Mouse (Mus musculus) left cerebral cortex, adult 9 months (tissue): ENCODE data around the gene Inca1.

Experiments used
- DNase-seq, 2 experiments: peaks; one replicate each; pipeline ENCODE4 v3.0.0; 2022; ENCODE audit warnings: low spot score in 2 of 2

Gene Inca1

DNA sequence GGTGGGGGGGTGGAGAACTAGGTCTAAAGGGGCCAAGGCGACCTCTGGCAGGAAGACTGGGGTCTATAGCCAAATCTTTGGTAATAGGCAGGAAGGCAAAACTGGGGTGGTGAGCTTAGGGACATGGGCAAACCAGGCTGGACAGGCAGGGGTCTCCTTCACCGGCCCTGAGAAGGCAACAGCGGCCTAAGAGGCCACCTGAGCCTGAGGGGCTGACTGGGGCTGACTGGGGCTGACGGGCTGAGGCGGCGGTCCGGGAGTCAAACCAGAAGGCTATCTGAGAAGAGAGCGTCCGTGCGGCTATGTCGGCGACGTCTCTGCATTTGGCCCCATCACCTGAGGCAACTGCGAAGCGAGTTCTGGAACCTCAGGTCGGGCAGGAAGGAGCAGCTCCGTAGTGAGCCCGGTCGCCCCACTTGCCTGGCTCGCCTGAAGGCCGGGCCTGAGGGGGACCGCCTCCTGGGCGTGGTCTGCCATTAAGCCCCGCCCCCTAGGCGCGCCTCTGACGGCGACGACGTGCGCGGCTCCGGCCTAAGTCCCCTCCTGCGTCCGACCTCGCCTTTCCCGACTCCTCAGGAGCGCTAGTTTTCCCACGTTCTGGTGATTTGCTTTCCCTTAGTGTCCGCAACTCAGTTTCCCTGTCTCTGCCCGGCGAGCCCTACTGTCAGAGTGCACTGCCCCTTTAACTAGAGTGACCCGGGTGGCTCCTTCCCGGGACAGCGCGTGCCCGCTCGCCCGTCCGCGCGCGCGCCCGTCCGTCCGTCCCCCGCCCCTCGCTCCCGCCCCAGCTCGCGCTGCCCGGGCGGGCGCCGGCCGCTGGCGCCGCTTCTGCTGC lies at the start of gene Inca1, which contains the start of gene Kif1c:
Gene Inca1 (minus strand): TSS at position 434 of the 835 bp plus-strand sequence.
Gene Kif1c (plus strand): TSS at position 827 of the 835 bp plus-strand sequence.
- peak; percentile 78 to 94 for DNase-seq

DNA sequence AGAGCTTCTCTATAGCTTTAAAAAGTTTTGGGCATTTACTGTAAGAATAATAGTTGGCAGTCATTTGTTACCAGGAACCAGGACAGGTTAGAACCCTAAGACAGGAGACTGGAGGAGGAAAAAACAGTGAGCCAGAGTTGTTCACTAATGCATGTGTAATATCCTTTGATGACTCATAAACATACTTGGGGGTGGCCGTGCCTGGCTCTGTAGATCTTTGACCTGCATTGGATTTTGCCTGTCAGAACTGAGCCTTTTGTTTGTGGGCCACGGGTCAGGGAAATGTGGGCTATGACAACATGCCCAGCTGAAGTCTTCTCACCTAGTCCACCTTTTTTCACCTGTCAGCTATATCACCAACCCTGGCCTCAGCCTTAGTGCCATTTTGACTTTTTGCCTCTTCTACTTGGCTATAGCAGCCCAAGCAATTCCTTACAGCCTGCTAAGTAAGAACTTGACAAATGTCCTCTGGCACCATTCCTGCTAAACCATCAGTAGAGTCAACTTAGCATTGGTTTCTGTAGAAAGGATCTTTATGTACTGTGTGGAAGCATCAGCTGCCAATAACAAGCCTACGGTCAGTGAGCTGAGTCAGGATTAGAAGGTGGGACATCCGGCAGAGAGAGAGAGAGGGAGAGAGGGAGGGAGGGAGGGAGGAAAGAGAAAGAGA lies 48.1 kb upstream of the Inca1 start:
- no peak for DNase-seq

DNA sequence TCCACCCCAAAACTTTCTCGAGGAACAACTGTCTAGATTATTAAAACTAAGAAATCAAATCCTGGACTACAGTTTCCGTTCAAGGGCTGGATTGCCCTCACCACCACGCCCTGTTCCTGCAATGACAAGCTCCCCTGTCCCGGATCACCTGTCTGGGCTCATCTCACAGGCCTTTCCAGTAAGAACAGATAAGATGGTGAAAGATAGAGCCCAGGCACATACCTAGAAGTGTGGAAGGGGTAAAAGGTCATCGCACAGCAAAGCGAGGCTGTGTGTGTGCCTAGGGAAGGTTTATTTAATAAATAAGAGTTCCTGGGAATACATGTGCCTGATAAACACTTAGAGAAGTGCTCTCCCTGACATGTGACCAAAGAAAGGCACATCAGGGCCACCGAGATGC lies 45.7 kb upstream of the Inca1 start:
- no peak for DNase-seq

DNA sequence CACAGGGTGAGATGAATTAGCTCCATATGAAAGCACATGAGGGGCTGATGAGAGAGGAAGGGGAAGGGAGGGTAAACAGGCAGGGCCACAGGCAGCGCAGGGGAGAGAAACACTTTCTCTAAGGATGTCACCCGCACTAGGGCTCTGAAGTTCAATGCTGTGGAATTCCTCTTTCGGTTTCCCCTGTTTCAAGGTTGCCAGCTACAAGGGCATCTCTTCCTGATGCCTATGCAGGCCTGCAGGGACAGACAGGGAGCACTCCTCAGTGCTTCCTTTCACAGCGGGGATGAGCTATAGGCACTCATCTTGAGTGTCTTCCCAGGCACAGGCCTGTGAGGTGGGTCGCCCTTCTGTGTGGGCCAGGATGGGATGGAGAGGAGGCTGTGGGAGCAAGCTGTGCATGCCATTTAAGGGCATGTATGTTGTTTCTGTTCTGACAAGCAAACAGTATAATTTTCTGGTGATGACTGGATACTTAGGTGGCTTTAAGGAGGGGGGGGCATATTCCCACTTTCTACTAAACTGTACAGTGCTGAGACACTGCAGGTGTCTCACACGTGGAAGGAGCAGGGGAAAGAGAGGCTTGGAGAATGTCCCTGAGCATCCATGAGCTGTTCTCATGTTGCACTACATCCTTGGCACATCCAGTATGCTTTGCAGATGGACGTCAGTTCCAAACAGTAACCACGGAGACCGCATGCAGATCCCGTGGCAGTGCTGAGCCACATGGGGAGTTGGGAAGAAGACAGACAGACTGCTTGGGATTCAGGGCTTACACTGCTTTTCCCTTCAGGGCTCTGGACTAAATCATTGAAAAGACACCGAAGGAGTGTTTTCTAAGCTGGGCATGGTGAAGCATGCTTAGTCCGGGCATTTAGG lies 42.9 kb upstream of the Inca1 start:
- DNase-seq, result no peak

DNA sequence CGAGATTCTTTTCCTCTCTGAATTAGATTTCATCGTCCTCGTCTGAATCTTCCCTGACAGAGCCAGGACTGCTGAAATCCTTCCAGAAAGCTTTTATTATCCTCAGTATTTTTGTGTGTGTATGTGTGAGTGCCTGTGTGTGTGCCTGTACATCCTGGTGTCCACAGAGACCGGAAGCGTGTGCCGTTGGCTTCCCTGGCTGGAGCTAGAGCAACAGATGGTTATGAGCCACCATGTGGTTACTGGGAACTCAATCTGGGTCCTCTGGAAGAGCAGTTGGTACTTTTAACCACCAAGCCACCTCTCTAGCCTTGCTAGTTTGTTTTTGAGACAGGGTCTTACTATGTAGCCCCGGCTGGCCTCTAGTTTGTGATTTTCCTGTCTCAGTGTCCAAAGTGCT lies 42.2 kb upstream of the Inca1 start:
- no peak for DNase-seq

DNA sequence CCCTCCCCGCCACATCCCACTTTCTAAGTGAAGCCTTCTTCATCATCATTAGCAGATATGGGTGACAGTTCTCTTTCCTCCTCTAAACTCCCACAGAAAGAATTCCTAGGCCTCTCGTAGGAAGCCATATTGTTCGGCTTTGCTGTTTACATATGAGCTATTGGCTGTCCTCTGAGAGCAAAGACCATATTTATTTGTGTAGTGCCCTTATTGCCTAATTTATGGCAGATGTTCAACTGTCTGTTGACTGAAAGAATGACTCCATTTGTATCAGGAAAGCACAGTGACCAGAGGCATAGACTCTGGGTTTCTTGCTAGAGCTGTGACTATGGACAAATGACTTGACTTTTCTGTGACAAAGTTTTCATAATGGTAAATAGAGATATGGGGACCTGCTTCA lies 41.6 kb upstream of the Inca1 start:
- DNase-seq, result no peak

DNA sequence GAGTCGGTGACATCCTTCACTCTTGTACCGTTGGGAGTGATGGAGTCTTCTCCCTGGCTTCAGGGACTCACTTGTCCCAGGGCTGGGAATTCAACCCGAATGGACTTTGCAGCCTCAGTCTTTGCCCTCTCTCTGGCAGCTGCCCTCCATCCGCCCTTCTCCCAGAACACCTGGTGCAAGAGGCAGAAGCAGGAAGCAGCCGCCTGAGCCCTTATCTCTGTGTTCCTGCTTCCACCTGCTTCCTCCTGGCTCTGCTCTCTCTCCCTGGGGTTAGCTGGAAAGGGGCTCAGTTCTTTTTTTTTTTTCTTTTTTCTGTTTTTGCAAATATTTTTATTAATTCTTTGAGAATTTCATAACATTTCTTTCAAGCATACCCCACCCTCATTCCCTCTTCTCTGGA lies 37.8 kb upstream of the Inca1 start:
- DNase-seq, result no peak

DNA sequence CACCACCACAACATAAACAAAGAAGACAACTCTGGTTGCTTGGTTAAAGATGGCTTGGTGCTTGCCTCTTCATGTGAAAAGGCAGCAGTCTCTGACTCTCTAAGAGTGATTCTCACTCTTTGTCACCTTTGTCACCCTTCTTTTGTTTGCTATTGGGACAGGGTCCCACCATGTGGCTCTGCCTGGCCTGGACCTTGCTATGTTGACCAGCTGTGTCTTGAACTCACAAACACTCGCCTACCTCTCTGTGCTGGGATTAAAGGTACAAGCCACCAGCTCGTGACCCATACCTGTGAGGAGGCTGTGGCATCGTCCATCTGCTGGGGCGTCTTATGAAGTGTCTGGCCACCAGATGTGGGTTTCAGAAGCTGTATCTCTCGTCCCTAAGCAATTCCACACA lies 33.3 kb upstream of the Inca1 start:
- no peak for DNase-seq

DNA sequence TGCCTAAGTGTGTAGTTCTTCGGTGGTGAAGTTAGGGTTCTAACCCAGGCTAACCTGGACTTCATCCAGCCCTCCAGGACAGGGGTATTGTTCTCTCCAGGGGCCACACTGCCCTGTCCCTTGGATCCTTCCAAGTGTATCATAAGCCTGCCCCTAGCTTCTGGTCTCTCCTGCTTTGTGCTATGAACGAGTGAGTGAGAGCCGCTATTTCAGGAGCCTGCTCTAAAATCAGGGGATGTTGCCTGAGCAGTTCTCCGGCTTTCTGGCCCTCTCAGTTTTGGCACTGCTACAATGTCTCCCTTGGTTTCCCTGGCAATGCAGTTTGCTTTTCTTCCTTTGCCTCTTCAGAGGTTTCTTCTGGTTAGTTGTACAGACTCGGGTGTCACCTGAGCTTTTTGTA lies 31.2 kb upstream of the Inca1 start:
- peak; percentile 44 to 67 for DNase-seq

DNA sequence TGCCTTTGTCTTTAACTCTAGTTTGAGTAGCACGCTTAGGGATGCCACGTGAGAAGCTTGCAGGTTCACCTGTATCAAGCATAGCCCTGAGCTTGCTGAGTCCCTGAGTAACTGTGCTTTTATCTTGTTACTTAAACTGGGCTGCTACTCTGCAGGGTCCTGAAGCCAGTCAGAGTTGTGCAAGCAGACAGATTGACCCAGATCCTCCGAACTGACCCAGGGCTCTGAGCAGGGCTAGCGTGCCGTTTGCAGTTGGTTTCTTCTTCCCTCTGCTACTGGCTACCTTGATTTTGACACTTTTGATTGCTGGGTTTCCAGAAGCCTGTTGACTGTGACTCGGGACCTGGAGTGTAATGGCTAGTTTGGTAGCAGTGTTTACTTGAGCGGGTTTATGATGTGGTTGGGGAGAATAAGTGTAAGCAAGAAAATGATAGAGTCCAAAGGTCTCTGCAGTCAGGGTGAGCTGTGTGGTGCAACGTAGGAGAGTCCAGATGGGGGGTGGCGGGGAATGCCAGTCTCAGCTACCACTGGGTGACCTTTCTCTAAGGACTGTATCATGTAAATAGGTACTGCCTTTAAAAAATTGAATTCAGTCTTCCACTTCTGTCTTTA lies 30.6 kb upstream of the Inca1 start:
- no peak for DNase-seq

DNA sequence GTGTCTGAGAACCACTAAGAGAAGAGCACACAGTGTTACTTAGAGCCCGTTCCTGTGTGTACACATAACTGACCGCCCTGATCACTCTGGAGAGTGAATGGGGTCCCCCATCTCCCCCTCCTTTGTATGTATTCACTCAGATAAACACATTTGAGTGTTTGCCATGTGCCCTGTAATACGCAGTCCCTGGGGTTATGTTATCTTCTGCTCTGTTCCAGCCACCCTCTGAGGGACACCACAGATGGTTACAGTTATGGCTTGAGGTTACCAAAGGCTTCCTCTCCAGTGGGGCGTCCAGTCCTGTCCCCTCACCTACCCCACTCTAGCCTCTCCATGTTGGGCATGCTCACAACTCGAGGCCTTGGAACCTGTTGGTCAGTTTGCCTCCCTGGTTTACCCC lies 27.4 kb upstream of the Inca1 start:
- no peak for DNase-seq

DNA sequence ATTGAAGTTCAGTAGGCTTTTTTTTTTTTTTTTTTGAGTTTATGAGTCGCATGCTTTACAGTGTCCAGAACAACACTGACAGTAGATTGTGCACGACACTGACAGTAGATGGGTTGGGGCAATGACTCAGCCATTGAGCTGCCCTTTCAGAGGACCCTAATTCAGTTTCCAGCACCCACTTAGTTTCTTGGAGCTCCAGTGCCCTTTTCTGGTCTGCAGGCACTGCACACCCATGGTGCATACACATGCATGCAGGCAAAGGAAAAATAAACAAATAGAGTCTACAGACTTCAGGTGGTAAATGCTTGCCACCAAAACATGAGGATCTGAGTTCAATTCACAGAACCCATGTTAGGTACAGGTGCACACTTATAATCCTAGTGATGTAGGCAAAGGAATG lies 26.6 kb upstream of the Inca1 start:
- no peak for DNase-seq

DNA sequence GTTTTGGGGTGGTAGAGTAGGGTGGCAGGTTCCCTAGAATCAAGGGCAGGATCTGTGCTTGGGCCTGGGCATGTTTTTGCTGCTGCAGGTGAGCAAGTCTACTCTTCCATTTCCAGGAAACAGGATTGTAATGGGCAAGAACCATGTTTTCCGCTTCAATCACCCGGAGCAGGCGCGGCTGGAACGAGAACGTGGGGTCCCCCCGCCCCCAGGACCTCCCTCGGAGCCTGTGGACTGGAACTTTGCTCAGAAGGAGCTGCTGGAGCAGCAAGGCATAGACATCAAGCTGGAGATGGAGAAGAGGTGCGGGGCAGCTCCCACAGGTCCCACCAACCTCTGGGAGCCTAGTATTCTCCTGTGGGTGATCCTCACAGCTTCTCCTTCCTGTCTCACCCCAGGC lies 24.8 kb upstream of the Inca1 start:
- DNase-seq, result no peak

DNA sequence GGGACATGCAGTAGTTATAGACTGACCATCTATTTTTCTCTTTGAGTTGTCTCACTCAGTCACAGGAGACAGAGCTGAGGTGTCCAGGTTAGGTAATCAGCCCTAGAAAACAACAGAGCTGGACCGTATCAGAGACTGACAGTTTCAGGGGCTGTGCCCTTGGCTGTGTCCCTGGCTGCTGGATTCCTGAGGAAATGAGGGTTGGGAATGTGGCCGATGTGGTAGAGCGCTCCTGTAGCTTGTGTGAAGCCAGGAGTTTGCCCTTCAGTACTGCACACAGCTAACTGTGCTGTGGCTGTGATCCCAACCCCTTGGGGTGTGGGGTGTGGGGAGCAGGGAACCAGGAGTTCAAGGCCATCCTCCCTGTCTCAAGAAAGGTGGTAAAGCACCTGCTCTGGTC lies 21.1 kb upstream of the Inca1 start:
- DNase-seq, result no peak

DNA sequence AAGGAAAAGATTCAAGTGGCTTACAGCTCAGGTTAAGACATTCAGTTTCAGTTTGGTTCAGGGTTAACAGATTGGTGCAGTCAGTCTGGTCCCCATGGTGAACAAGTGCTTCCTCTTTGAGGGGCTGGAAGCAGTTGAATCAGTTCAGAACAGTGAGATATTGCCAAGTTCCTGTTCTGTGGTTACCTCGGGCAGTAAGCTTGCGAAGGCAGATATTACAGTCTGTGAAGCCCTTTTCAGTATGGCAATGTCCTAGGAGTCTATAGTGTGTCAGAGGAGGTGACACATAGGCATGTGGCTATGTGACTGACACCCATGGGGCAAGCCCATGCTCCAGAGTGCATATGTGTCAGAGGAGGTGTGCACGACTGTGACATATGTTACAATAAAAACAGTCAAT lies 20.6 kb upstream of the Inca1 start:
- DNase-seq, result no peak

DNA sequence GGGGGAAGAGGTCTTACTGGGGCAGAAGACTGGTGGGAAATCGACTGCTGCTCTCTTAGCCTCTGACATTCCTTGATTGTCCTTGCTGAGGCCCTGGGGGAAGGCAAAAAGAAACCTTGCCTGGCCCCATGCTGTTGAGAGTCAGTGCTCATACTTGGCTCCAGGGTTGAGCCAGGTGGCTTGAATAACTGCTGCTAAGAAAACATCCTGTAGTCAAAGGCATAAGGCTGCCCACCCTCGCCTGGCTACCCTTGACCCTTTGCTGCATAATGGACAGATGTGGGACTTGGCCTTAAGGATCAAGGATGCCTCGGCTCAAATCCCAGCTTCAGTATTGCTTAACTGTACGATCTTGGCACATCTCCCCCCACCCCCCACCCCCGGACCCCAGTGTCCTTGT lies 18.5 kb upstream of the Inca1 start:
- no peak for DNase-seq

DNA sequence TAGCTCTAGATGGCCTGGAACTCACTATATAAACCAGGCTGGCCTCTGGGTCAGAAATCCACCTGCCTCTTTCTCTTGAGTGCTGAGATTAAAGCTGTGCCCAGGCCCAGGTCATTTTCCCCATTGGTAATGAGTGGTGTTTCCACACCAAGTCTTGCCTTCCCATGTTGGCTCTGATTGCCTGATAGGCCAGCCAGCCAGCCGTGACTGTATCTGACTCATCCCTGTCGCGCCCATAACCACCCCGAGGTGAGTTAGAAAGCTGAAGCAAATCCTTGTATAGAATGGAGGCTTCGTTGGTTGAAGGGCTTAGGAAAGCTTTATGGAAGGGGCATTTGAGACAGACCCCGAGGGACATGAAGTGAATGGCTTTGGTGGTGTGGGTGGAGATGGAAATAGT lies 15.9 kb upstream of the Inca1 start:
- DNase-seq, result no peak

DNA sequence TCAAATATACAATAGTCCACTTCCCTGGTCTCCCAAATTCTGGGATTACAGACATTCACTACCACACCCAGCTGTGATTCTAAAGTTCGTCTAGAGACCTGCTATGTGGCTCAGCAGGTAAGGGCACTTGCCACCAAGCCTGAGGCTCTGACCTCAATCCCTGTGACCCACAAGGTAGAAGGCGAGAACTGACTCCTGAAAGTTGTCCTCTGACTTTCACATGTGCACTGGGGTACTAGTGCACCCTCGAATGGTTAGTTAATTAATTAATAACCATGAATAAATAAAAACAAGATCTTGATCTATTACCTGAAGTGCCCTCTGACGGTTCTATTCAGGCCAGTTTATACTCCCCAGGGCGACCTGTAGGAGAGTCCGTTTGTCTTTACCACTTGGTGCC lies 13.3 kb upstream of the Inca1 start:
- no peak for DNase-seq

DNA sequence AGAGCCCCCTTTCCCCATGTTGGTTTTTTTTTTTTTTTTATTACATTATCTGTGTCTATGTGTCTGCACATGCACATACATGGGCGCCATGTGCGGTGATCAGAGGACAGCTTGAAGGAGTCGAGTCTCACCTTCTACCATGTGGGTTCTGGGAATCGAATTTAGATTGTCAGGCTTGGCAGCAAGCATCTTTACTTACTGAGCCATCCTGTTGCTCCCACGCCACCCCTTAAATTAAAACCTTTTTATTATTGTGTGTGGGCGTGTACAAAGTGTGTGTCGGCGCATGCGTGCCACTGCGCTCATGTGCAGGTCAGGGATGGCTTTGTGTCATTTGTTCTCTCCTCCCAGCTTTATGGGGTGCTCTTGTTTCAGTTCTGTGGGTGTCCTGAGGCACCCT lies 11.1 kb upstream of the Inca1 start:
- DNase-seq, result peak; percentile 41 to 45

DNA sequence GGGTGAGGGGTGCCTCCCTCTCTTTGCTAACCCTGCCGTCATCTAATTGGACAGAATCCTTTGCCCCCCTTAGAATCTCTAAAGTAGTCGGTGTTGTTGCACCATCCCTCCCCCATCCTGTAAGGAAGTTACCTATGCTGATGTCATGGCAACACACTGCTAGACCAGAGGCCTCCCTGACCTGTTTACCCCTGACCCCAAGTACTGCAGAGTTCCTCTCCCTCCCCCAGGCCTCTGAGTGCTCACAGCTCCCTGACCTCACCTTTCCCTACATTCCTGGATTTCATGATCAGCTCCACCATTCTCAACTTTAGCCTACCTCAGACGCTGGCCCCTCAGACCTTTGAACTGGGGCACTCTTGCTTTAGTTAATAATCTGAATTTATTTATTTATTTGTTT lies 6.2 kb upstream of the Inca1 start:
- no peak for DNase-seq

DNA sequence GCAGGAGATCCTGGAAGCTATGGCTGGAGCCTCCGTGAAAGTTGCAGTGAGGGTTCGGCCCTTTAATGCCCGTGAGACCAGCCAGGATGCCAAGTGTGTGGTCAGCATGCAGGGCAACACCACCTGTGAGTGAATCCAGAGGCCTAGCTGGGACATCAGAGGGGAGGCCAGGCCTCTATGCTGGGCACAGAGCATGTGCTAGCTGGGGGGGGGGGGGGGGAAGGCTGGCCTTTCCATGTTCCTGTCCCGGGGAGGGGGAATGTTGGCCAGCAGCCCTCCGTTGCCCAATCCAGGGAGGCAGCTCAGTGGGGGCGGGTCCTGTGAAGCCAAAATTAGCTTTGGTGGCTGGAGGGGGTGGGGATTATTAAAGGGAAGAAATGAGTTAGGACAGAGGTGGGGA lies 2.8 kb upstream of the Inca1 start:
- DNase-seq, result no peak
